Mouse (Mus musculus): ENCODE results near the gene Gm13762. TPM values are rescaled to one million over a fixed set of nuclear protein-coding genes. Genes with fewer than 3 reads are reported as not detected.
"Not testable (repeated sequence)": the region's sequence is repeated elsewhere in the genome, so short reads cannot be mapped to it uniquely, and the experiment has no call there.

Gene Gm13762
- not detected for total RNA-seq (2021)

- no peak for DNase-seq (ENCODE audit: extremely low spot score in 1 of 2, low spot score in 1 of 2)
Measured at GRCm38 (mm10) chr2:88980181-88980580, at the start of gene Gm13762. Gene Gm13762 (minus strand): TSS chr2:88980281.

GRCm38 (mm10) chr2:89021436-89021835 lies 41.4 kb upstream of the Gm13762 start:
- not testable (repeated sequence) for DNase-seq (ENCODE audit: extremely low spot score in 1 of 2, low spot score in 1 of 2)

- no peak for DNase-seq (ENCODE audit: extremely low spot score in 1 of 2, low spot score in 1 of 2)
Measured at GRCm38 (mm10) chr2:89018240-89018639, 38.2 kb upstream of the Gm13762 start, which contains the start of gene Olfr1216. Gene Olfr1216 (minus strand): TSS chr2:89018340.

- DNase-seq (ENCODE audit: extremely low spot score in 1 of 2, low spot score in 1 of 2) = no peak
Measured at GRCm38 (mm10) chr2:89006873-89007272, 26.8 kb upstream of the Gm13762 start, which contains the start of gene Olfr1215. Gene Olfr1215 (minus strand): TSS chr2:89006973.

GRCm38 (mm10) chr2:88992553-88992952 lies 12.5 kb upstream of the Gm13762 start, which contains the start of gene Olfr1214:
Gene Olfr1214 (minus strand): TSS chr2:88992653.
- no peak for DNase-seq (ENCODE audit: extremely low spot score in 1 of 2, low spot score in 1 of 2)

- no peak for DNase-seq (ENCODE audit: extremely low spot score in 1 of 2, low spot score in 1 of 2)
Measured at GRCm38 (mm10) chr2:88953669-88954068, 26.4 kb downstream of the Gm13762 start, which contains the start of gene Olfr1212. Gene Olfr1212 (plus strand): TSS chr2:88953969.

GRCm38 (mm10) chr2:88938011-88938410 lies 42.1 kb downstream of the Gm13762 start, which contains the start of gene Olfr1211:
Gene Olfr1211 (minus strand): TSS chr2:88938111.
- no peak for DNase-seq (ENCODE audit: extremely low spot score in 1 of 2, low spot score in 1 of 2)

Other genes starting within 250 kb of the Gm13762 start
- gene Olfr1197, start 247.9 kb downstream of the Gm13762 start, total RNA-seq (2021) = not detected
- gene Olfr1198, start 228.9 kb downstream of the Gm13762 start, total RNA-seq (2021) = not detected
- not detected for gene Olfr1199, start 219.8 kb downstream of the Gm13762 start, total RNA-seq (2021)
- not detected for gene Olfr1200, start 209.8 kb downstream of the Gm13762 start, total RNA-seq (2021)
- gene Olfr1201, start 187.2 kb downstream of the Gm13762 start, total RNA-seq (2021) = not detected
- gene Olfr1202, start 165.8 kb downstream of the Gm13762 start, total RNA-seq (2021) = not detected
- not detected for gene Olfr1205, start 150.5 kb downstream of the Gm13762 start, total RNA-seq (2021)
- not detected for gene Olfr1204, start 131.0 kb downstream of the Gm13762 start, total RNA-seq (2021)
- not detected for gene Olfr1206, start 117.0 kb downstream of the Gm13762 start, total RNA-seq (2021)
- gene Olfr1208, start 78.0 kb downstream of the Gm13762 start, total RNA-seq (2021) = not detected
- not detected for gene Olfr1209, start 65.1 kb downstream of the Gm13762 start, total RNA-seq (2021)
- not detected for gene Olfr1211, start 42.2 kb downstream of the Gm13762 start, total RNA-seq (2021)
- gene Olfr1212, start 26.3 kb downstream of the Gm13762 start, total RNA-seq (2021) = not detected
- not detected for gene Olfr1214, start 12.4 kb upstream of the Gm13762 start, total RNA-seq (2021)
- not detected for gene Olfr1215, start 26.7 kb upstream of the Gm13762 start, total RNA-seq (2021)
- gene Olfr1216, start 38.1 kb upstream of the Gm13762 start, total RNA-seq (2021) = not detected
- not detected for gene Olfr1217, start 51.8 kb upstream of the Gm13762 start, total RNA-seq (2021)
- gene Olfr1218, start 80.9 kb upstream of the Gm13762 start, total RNA-seq (2021) = not detected
- not detected for gene Olfr1219, start 103.2 kb upstream of the Gm13762 start, total RNA-seq (2021)
- not detected for gene Olfr1220, start 126.6 kb upstream of the Gm13762 start, total RNA-seq (2021)
- not detected for gene Olfr1221, start 137.0 kb upstream of the Gm13762 start, total RNA-seq (2021)
- not detected for gene Olfr1222, start 152.8 kb upstream of the Gm13762 start, total RNA-seq (2021)
- not detected for gene Olfr1223, start 171.3 kb upstream of the Gm13762 start, total RNA-seq (2021)
- gene Olfr1224-ps1, start 183.8 kb upstream of the Gm13762 start, total RNA-seq (2021) = not detected
- not detected for gene Olfr1225, start 194.4 kb upstream of the Gm13762 start, total RNA-seq (2021)
- not detected for gene Olfr1226, start 219.8 kb upstream of the Gm13762 start, total RNA-seq (2021)